Mouse (Mus musculus): ENCODE data around the gene Scrn3. TPM values are rescaled to one million over a fixed set of nuclear protein-coding genes. Genes with fewer than 3 reads are reported as not detected.

The Scrn3 gene
- polyA plus RNA-seq, 1 experiment = not detected

GRCm38 (mm10) chr2:73351927-73352374 is 39.5 kb downstream of the Scrn3 start:
- H3K4me3 ChIP-seq (ENCODE audit: insufficient read depth, low read depth, low read length) = no peak overlapping the region
- 34% methylated on average over 7 of the region's 7 CpGs for WGBS

GRCm38 (mm10) chr2:73357004-73357403 is 44.6 kb downstream of the Scrn3 start:
- no peak for TF ChIP-seq POLR2A (IDR thresholded peaks at IDR 0.05; ENCODE audit: insufficient read depth, low read depth, low read length)
- TF ChIP-seq CTCF (IDR thresholded peaks at IDR 0.05; ENCODE audit: insufficient read depth, low read depth, low read length) = no peak
- no peak overlapping the region for H3K4me3 ChIP-seq (ENCODE audit: insufficient read depth, low read depth, low read length)
- H3K4me1 ChIP-seq (ENCODE audit: control insufficient read depth, insufficient read depth, low read length) = no peaks in the 10 kb centered on the region
- H3K27ac ChIP-seq (ENCODE audit: insufficient read depth, low read depth, low read length) = no peak overlapping the region
- 78% methylated on average over 18 of the region's 18 CpGs for WGBS

More at GRCm38 (mm10) chr2:73351927-73352374, 39.5 kb downstream of the Scrn3 start:
- no peaks in the 10 kb centered on the region for H3K4me1 ChIP-seq (ENCODE audit: control insufficient read depth, insufficient read depth, low read length)
- H3K27ac ChIP-seq (ENCODE audit: insufficient read depth, low read depth, low read length) = no peak overlapping the region
- no peak for TF ChIP-seq POLR2A (IDR thresholded peaks at IDR 0.05; ENCODE audit: insufficient read depth, low read depth, low read length)
- no peak for TF ChIP-seq CTCF (IDR thresholded peaks at IDR 0.05; ENCODE audit: insufficient read depth, low read depth, low read length)

GRCm38 (mm10) chr2:73359941-73360340 is 47.5 kb downstream of the Scrn3 start:
- TF ChIP-seq CTCF (IDR thresholded peaks at IDR 0.05; ENCODE audit: insufficient read depth, low read depth, low read length) (no peak), POLR2A (IDR thresholded peaks at IDR 0.05; ENCODE audit: insufficient read depth, low read depth, low read length) (no peak)
- Histone ChIP-seq H3K27ac (ENCODE audit: insufficient read depth, low read depth, low read length) (no peak overlapping the region), H3K4me3 (ENCODE audit: insufficient read depth, low read depth, low read length) (no peak overlapping the region), H3K4me1 (ENCODE audit: control insufficient read depth, insufficient read depth, low read length) (no peaks in the 10 kb centered on the region)
- 97% methylated on average over 5 of the region's 5 CpGs for WGBS

- 78% methylated on average over 2 of the region's 2 CpGs for WGBS
- TF ChIP-seq CTCF (IDR thresholded peaks at IDR 0.05; ENCODE audit: insufficient read depth, low read depth, low read length) (no peak), POLR2A (IDR thresholded peaks at IDR 0.05; ENCODE audit: insufficient read depth, low read depth, low read length) (no peak)
Measured at GRCm38 (mm10) chr2:73360536-73360935, 48.1 kb downstream of the Scrn3 start.

GRCm38 (mm10) chr2:73363448-73363847 is 51.0 kb downstream of the Scrn3 start:
- 91% methylated on average over 5 of the region's 5 CpGs for WGBS
- H3K4me3 ChIP-seq (ENCODE audit: insufficient read depth, low read depth, low read length) = no peak overlapping the region
- no peaks in the 10 kb centered on the region for H3K4me1 ChIP-seq (ENCODE audit: control insufficient read depth, insufficient read depth, low read length)
- H3K27ac ChIP-seq (ENCODE audit: insufficient read depth, low read depth, low read length) = no peak overlapping the region
- TF ChIP-seq POLR2A (IDR thresholded peaks at IDR 0.05; ENCODE audit: insufficient read depth, low read depth, low read length) (no peak), CTCF (IDR thresholded peaks at IDR 0.05; ENCODE audit: insufficient read depth, low read depth, low read length) (no peak)

More at GRCm38 (mm10) chr2:73360536-73360935, 48.1 kb downstream of the Scrn3 start:
- Histone ChIP-seq H3K27ac (ENCODE audit: insufficient read depth, low read depth, low read length) (no peak overlapping the region), H3K4me3 (ENCODE audit: insufficient read depth, low read depth, low read length) (no peak overlapping the region), H3K4me1 (ENCODE audit: control insufficient read depth, insufficient read depth, low read length) (no peaks in the 10 kb centered on the region)

GRCm38 (mm10) chr2:73371530-73372335 is 59.3 kb downstream of the Scrn3 start:
- WGBS = 36% methylated on average over 9 of the region's 9 CpGs
- H3K4me1 ChIP-seq (ENCODE audit: control insufficient read depth, insufficient read depth, low read length) = peaks cover 3% of the 10 kb centered on the region; the same call in 1 of the 2 replicates
- H3K27ac ChIP-seq (ENCODE audit: insufficient read depth, low read depth, low read length) = peak overlapping the region; percentile 56
- no peak overlapping the region for H3K4me3 ChIP-seq (ENCODE audit: insufficient read depth, low read depth, low read length)
- TF ChIP-seq CTCF (IDR thresholded peaks at IDR 0.05; ENCODE audit: insufficient read depth, low read depth, low read length) (no peak), POLR2A (IDR thresholded peaks at IDR 0.05; ENCODE audit: insufficient read depth, low read depth, low read length) (no peak)

- TF ChIP-seq CTCF (IDR thresholded peaks at IDR 0.05; ENCODE audit: insufficient read depth, low read depth, low read length) (no peak), POLR2A (IDR thresholded peaks at IDR 0.05; ENCODE audit: insufficient read depth, low read depth, low read length) (no peak)
- H3K4me1 ChIP-seq (ENCODE audit: control insufficient read depth, insufficient read depth, low read length) = peaks cover 6% of the 10 kb centered on the region; the same call in 1 of the 2 replicates
- no peak overlapping the region for H3K4me3 ChIP-seq (ENCODE audit: insufficient read depth, low read depth, low read length)
- no peak overlapping the region for H3K27ac ChIP-seq (ENCODE audit: insufficient read depth, low read depth, low read length)
- 50% methylated on average over 5 of the region's 5 CpGs for WGBS
Measured at GRCm38 (mm10) chr2:73378326-73378725, 65.9 kb downstream of the Scrn3 start.

GRCm38 (mm10) chr2:73379656-73380055 is 67.3 kb downstream of the Scrn3 start:
- Histone ChIP-seq H3K4me1 (ENCODE audit: control insufficient read depth, insufficient read depth, low read length) (peaks cover 6% of the 10 kb centered on the region; the same call in 1 of the 2 replicates), H3K4me3 (ENCODE audit: insufficient read depth, low read depth, low read length) (no peak overlapping the region), H3K27ac (ENCODE audit: insufficient read depth, low read depth, low read length) (peak overlapping the region; percentile 58; the same call in 1 of the 2 replicates)
- 62% methylated on average over 5 of the region's 5 CpGs for WGBS
- no peak for TF ChIP-seq POLR2A (IDR thresholded peaks at IDR 0.05; ENCODE audit: insufficient read depth, low read depth, low read length)
- TF ChIP-seq CTCF (IDR thresholded peaks at IDR 0.05; ENCODE audit: insufficient read depth, low read depth, low read length) = no peak

- Histone ChIP-seq H3K4me3 (ENCODE audit: insufficient read depth, low read depth, low read length) (no peak overlapping the region), H3K4me1 (ENCODE audit: control insufficient read depth, insufficient read depth, low read length) (peaks cover 6% of the 10 kb centered on the region; the same call in 1 of the 2 replicates), H3K27ac (ENCODE audit: insufficient read depth, low read depth, low read length) (no peak overlapping the region)
- 89% methylated on average over 9 of the region's 9 CpGs for WGBS
- TF ChIP-seq CTCF (IDR thresholded peaks at IDR 0.05; ENCODE audit: insufficient read depth, low read depth, low read length) (no peak), POLR2A (IDR thresholded peaks at IDR 0.05; ENCODE audit: insufficient read depth, low read depth, low read length) (no peak)
Measured at GRCm38 (mm10) chr2:73380298-73380975, 68.0 kb downstream of the Scrn3 start.

All from olfactory bulb, adult 2 months (tissue).